Mouse (Mus musculus): ENCODE results near the gene Sestd1. TPM values are rescaled to one million over a fixed set of nuclear protein-coding genes. Genes with fewer than 3 reads are reported as not detected.

Gene Sestd1
- total and polyA plus RNA-seq, 3 experiments = not detected

DNA sequence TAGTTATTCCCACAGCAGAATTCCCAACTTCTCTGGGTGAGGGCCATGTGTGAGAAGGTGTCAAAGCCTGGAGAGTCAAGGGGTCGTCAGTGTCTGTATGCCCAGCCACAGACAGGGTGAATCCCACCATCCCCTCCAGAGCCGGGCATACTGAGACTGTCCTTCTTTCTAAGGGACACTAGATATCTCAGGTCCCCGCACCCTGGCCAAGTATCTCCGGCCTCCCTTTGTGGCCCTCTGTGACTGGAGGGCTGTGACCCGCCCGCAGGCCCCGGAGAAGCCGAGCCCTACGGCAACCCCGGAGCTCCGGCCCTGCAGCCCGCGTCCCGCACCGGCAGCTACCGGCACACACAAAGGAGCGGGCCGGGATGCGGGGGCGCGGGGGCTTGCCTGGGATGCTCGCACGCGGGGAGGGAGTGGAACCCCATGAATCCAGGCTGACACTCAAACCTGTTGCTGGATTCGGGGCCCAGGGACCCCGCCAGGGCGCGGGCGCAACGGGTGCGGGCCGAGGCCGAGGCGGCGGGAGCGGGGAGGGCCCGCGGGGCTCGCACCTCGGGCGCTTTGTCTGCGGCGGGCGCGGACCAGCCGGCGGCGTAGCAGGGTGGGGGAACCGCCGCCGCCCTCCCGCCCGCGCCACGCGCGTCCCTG, 406 bp downstream of the Sestd1 start:
- DNase-seq (ENCODE audit: low read depth, low spot score) = no peak
- Histone ChIP-seq H3K79me2 (ENCODE audit: control insufficient read depth, insufficient read depth, low read length, poor library complexity) (no peaks in the 10 kb centered on the region), H3K36me3 (ENCODE audit: control insufficient read depth in 1 of 2, insufficient read depth in 2 of 2, low read length in 2 of 2) (no peaks in the 10 kb centered on the region), H3K4me1 (ENCODE audit: control insufficient read depth in 1 of 2, insufficient read depth in 2 of 2, low read length in 2 of 2) (no peaks in the 10 kb centered on the region), H3K9me3 (replicated peaks; ENCODE audit: insufficient read depth, low read length) (no peaks in the 10 kb centered on the region), H3K27me3 (ENCODE audit: control insufficient read depth in 1 of 2, insufficient read depth in 2 of 2, low read length in 2 of 2) (no peaks in the 10 kb centered on the region), H3K9ac (ENCODE audit: control insufficient read depth, low read depth, low read length, poor library complexity, severe bottlenecking) (no peak overlapping the region), H3K27ac (ENCODE audit: control insufficient read depth, low read depth, low read length) (no peak overlapping the region), H3K4me3 (ENCODE audit: control insufficient read depth in 1 of 2, insufficient read depth in 1 of 2, low read depth in 2 of 2, low read length in 2 of 2) (no peak overlapping the region)
- TF ChIP-seq MAFK (IDR thresholded peaks at IDR 0.05; ENCODE audit: borderline replicate concordance, low read depth, low read length) = no peak
- TF ChIP-seq USF2 (IDR thresholded peaks at IDR 0.05; ENCODE audit: borderline replicate concordance in 1 of 2, insufficient read depth in 1 of 2, low read depth in 1 of 2, low read length in 2 of 2) = no peak
- no peak for TF ChIP-seq ELF1 (IDR thresholded peaks at IDR 0.05; ENCODE audit: low read depth, low read length)
- TF ChIP-seq EP300 (IDR thresholded peaks at IDR 0.05; ENCODE audit: low read depth in 1 of 2, low read length in 2 of 2) = no peak
- TF ChIP-seq POLR2AphosphoS5 (IDR thresholded peaks at IDR 0.05; ENCODE audit: borderline replicate concordance, low read depth, low read length) = no peak
- no peak for TF ChIP-seq CHD2 (IDR thresholded peaks at IDR 0.05; ENCODE audit: low read length)
- TF ChIP-seq GATA1 (IDR thresholded peaks at IDR 0.05; ENCODE audit: low read depth, low read length) = no peak
- no peak for TF ChIP-seq RCOR1 (IDR thresholded peaks at IDR 0.05; ENCODE audit: low read depth, low read length)
- TF ChIP-seq CTCF (IDR thresholded peaks at IDR 0.05 in 2 of 3, conservative IDR thresholded peaks at IDR 0.05 in 1 of 3; ENCODE audit: control insufficient read depth in 1 of 3, insufficient read depth in 1 of 3, low read depth in 2 of 3, low read length in 3 of 3, poor library complexity in 1 of 3, severe bottlenecking in 1 of 3) = no peak

- Histone ChIP-seq H3K4me3 (ENCODE audit: control insufficient read depth in 1 of 2, insufficient read depth in 1 of 2, low read depth in 2 of 2, low read length in 2 of 2) (no peak overlapping the region), H3K9me3 (replicated peaks; ENCODE audit: insufficient read depth, low read length) (no peaks in the 10 kb centered on the region), H3K27me3 (ENCODE audit: control insufficient read depth in 1 of 2, insufficient read depth in 2 of 2, low read length in 2 of 2) (no peaks in the 10 kb centered on the region), H3K4me1 (ENCODE audit: control insufficient read depth in 1 of 2, insufficient read depth in 2 of 2, low read length in 2 of 2) (no peaks in the 10 kb centered on the region), H3K9ac (ENCODE audit: control insufficient read depth, low read depth, low read length, poor library complexity, severe bottlenecking) (no peak overlapping the region), H3K36me3 (ENCODE audit: control insufficient read depth in 1 of 2, insufficient read depth in 2 of 2, low read length in 2 of 2) (no peaks in the 10 kb centered on the region), H3K79me2 (ENCODE audit: control insufficient read depth, insufficient read depth, low read length, poor library complexity) (no peaks in the 10 kb centered on the region), H3K27ac (ENCODE audit: control insufficient read depth, low read depth, low read length) (no peak overlapping the region)
- DNase-seq (ENCODE audit: low read depth, low spot score) = no peak
- no peak for TF ChIP-seq SIN3A (IDR thresholded peaks at IDR 0.05; ENCODE audit: low read length)
- TF ChIP-seq RCOR1 (IDR thresholded peaks at IDR 0.05; ENCODE audit: low read depth, low read length) = no peak
These were observed 3.1 kb downstream of the Sestd1 start for GRCm38 (mm10) chr2:77277272-77277671.

DNA sequence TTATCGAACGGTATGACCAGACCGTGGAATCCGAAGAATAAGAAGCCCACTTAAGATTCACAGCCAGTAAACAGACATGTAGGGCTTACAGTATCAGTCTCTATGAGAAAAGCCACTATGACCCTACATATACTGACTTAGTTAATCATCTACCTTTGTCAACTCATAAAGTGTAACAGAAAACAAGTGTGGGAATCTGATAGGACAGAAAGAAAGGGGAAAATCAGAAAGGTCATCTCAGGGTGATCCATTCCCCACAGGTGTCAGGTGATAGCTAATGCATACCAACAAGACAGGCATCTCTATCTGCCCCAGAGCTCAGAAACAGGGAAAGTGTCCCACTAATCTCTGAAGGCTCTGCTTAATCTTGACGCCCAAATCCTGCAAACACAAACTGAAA, 4.5 kb downstream of the Sestd1 start:
- TF ChIP-seq USF2 (IDR thresholded peaks at IDR 0.05; ENCODE audit: borderline replicate concordance in 1 of 2, insufficient read depth in 1 of 2, low read depth in 1 of 2, low read length in 2 of 2) = no peak
- no peak for TF ChIP-seq POLR2AphosphoS5 (IDR thresholded peaks at IDR 0.05; ENCODE audit: borderline replicate concordance, low read depth, low read length)
- no peak for TF ChIP-seq SMC3 (IDR thresholded peaks at IDR 0.05; ENCODE audit: low read depth, low read length)
- TF ChIP-seq POLR2A (IDR thresholded peaks at IDR 0.05; ENCODE audit: control insufficient read depth in 1 of 2, insufficient read depth in 1 of 2, low read depth in 1 of 2, low read length in 2 of 2, poor library complexity in 1 of 2) = no peak
- TF ChIP-seq JUND (IDR thresholded peaks at IDR 0.05; ENCODE audit: low read depth, low read length) = no peak
- no peak for TF ChIP-seq NELFE (IDR thresholded peaks at IDR 0.05; ENCODE audit: low read depth, low read length)
- no peak for TF ChIP-seq CHD2 (IDR thresholded peaks at IDR 0.05; ENCODE audit: low read length)
- TF ChIP-seq TAL1 (IDR thresholded peaks at IDR 0.05; ENCODE audit: low read length) = no peak
- no peak for TF ChIP-seq TBP (IDR thresholded peaks at IDR 0.05; ENCODE audit: low read depth, low read length)
- no peak for TF ChIP-seq MYC (IDR thresholded peaks at IDR 0.05; ENCODE audit: low read depth, low read length)
- no peak for TF ChIP-seq USF1 (IDR thresholded peaks at IDR 0.05; ENCODE audit: low read depth, low read length)
- TF ChIP-seq ZMIZ1 (IDR thresholded peaks at IDR 0.05; ENCODE audit: low read depth, low read length) = no peak
- TF ChIP-seq MAFK (IDR thresholded peaks at IDR 0.05; ENCODE audit: borderline replicate concordance, low read depth, low read length) = no peak
- TF ChIP-seq E2F4 (IDR thresholded peaks at IDR 0.05; ENCODE audit: borderline replicate concordance, low read depth, low read length) = no peak
- TF ChIP-seq CHD1 (IDR thresholded peaks at IDR 0.05; ENCODE audit: low read depth, low read length) = no peak
- TF ChIP-seq CTCF (IDR thresholded peaks at IDR 0.05 in 2 of 3, conservative IDR thresholded peaks at IDR 0.05 in 1 of 3; ENCODE audit: control insufficient read depth in 1 of 3, insufficient read depth in 1 of 3, low read depth in 2 of 3, low read length in 3 of 3, poor library complexity in 1 of 3, severe bottlenecking in 1 of 3) = no peak
- no peak for TF ChIP-seq HCFC1 (IDR thresholded peaks at IDR 0.05; ENCODE audit: low read depth, low read length)
- TF ChIP-seq ETS1 (IDR thresholded peaks at IDR 0.05; ENCODE audit: low read depth, low read length) = no peak
- TF ChIP-seq RCOR1 (IDR thresholded peaks at IDR 0.05; ENCODE audit: low read depth, low read length) = no peak
- Histone ChIP-seq H3K36me3 (ENCODE audit: control insufficient read depth in 1 of 2, insufficient read depth in 2 of 2, low read length in 2 of 2) (no peaks in the 10 kb centered on the region), H3K27me3 (ENCODE audit: control insufficient read depth in 1 of 2, insufficient read depth in 2 of 2, low read length in 2 of 2) (no peaks in the 10 kb centered on the region), H3K9me3 (replicated peaks; ENCODE audit: insufficient read depth, low read length) (no peaks in the 10 kb centered on the region), H3K9ac (ENCODE audit: control insufficient read depth, low read depth, low read length, poor library complexity, severe bottlenecking) (no peak overlapping the region), H3K4me1 (ENCODE audit: control insufficient read depth in 1 of 2, insufficient read depth in 2 of 2, low read length in 2 of 2) (no peaks in the 10 kb centered on the region), H3K79me2 (ENCODE audit: control insufficient read depth, insufficient read depth, low read length, poor library complexity) (no peaks in the 10 kb centered on the region), H3K4me3 (ENCODE audit: control insufficient read depth in 1 of 2, insufficient read depth in 1 of 2, low read depth in 2 of 2, low read length in 2 of 2) (no peak overlapping the region), H3K27ac (ENCODE audit: control insufficient read depth, low read depth, low read length) (no peak overlapping the region)
- DNase-seq (ENCODE audit: low read depth, low spot score) = no peak
